Mouse (Mus musculus) myocyte (in vitro differentiated cells): ENCODE data around the gene Cyp1b1. TPM values are rescaled to one million over a fixed set of nuclear protein-coding genes. Genes with fewer than 3 reads are reported as not detected.

Source experiments
- H3K27me3 ChIP-seq: one replicate; pipeline ENCODE4 v1.6.1; 2011; ENCODE audit not compliant: control insufficient read depth, insufficient read depth, insufficient read length
- H3K36me3 ChIP-seq: one replicate; pipeline ENCODE4 v1.6.1; 2011; ENCODE audit not compliant: control insufficient read depth, insufficient read depth
- H3K4me2 ChIP-seq: one replicate; pipeline ENCODE4 v1.6.1; 2011; ENCODE audit warnings: low read depth, control low read depth
- H3K4me3 ChIP-seq: one replicate; pipeline ENCODE4 v1.5.1; 2011; ENCODE audit warnings: mild to moderate bottlenecking, control low read depth, moderate library complexity
- H3K79me2 ChIP-seq: one replicate; pipeline ENCODE4 v1.6.1; 2011; ENCODE audit not compliant: control insufficient read depth, insufficient read depth
- H3ac ChIP-seq: one replicate; pipeline ENCODE4 v1.6.1; 2011; ENCODE audit not compliant: control insufficient read depth, insufficient read length
- CEBPB ChIP-seq: IDR thresholded peaks from 2 replicates; pipeline ENCODE4 v1.6.1; 2011; ENCODE audit warnings: mild to moderate bottlenecking, moderate library complexity; ENCODE audit not compliant: poor library complexity, insufficient read depth, severe bottlenecking
- E2F4 ChIP-seq: IDR thresholded peaks from one replicate; pipeline ENCODE4 v1.6.1; 2011; ENCODE audit warnings: mild to moderate bottlenecking, control low read depth, moderate library complexity; ENCODE audit not compliant: insufficient read depth
- MAX ChIP-seq: IDR thresholded peaks from one replicate; pipeline ENCODE4 v1.6.1; 2011; ENCODE audit warnings: low read depth, mild to moderate bottlenecking, control low read depth
- MYOD1 ChIP-seq, 3 experiments: IDR thresholded peaks; one replicate each; pipeline ENCODE4 v1.6.1; 2011; ENCODE audit warnings: control low read depth in 2 of 3, low read depth in 2 of 3, mild to moderate bottlenecking in 2 of 3, moderate library complexity in 1 of 3; ENCODE audit not compliant: insufficient read length in 2 of 3, control insufficient read depth in 1 of 3
- MYOG ChIP-seq, 3 experiments: IDR thresholded peaks; one replicate each; pipeline ENCODE4 v1.6.1; 2011; ENCODE audit warnings: control low read depth in 2 of 3, low read depth in 2 of 3, mild to moderate bottlenecking in 2 of 3; ENCODE audit not compliant: insufficient read length in 2 of 3, control insufficient read depth in 1 of 3, insufficient read depth in 1 of 3
- POLR2A ChIP-seq: IDR thresholded peaks from one replicate; pipeline ENCODE4 v1.6.1; 2011; ENCODE audit warnings: low read depth, mild to moderate bottlenecking, control low read depth, moderate library complexity; ENCODE audit not compliant: insufficient read length
- POLR2AphosphoS2 ChIP-seq: IDR thresholded peaks from one replicate; pipeline ENCODE4 v1.6.1; 2011; ENCODE audit warnings: low read depth, control low read depth; ENCODE audit not compliant: insufficient read length
- REST ChIP-seq: IDR thresholded peaks from one replicate; pipeline ENCODE4 v1.6.1; 2011; ENCODE audit warnings: mild to moderate bottlenecking, control low read depth, moderate library complexity; ENCODE audit not compliant: insufficient read depth, insufficient read length
- SRF ChIP-seq: IDR thresholded peaks from one replicate; pipeline ENCODE4 v1.6.1; 2011; ENCODE audit warnings: low read depth; ENCODE audit not compliant: control insufficient read depth, insufficient read length
- TCF12 ChIP-seq: IDR thresholded peaks from one replicate; pipeline ENCODE4 v1.6.1; 2011; ENCODE audit warnings: mild to moderate bottlenecking, control low read depth; ENCODE audit not compliant: poor library complexity, insufficient read depth, severe bottlenecking
- TCF3 ChIP-seq: IDR thresholded peaks from one replicate; pipeline ENCODE4 v1.6.1; 2011; ENCODE audit warnings: low read depth, control low read depth; ENCODE audit not compliant: insufficient read length
- USF1 ChIP-seq: IDR thresholded peaks from one replicate; pipeline ENCODE4 v1.6.1; 2011; ENCODE audit warnings: low read depth, mild to moderate bottlenecking, control low read depth, moderate library complexity
- polyA plus RNA-seq: library from polyadenylated mRNA; unstranded; fragments of >200 nt; fragmentation: generic; extraction: Trizol; gene quantifications from one replicate; pipeline ENCODE4 v1.2.1, GENCODE M21; 2012; ENCODE audit warnings: missing spikeins

Cyp1b1 gene
- polyA plus RNA-seq = 2.5 TPM

GRCm38 (mm10) chr17:79714931-79715637 lies at the start of gene Cyp1b1:
Gene Cyp1b1 (minus strand): TSS chr17:79715061.
- Histone ChIP-seq H3ac (peak within 1 kb of the TSS; percentile 24), H3K4me3 (peak within 1 kb of the TSS; percentile 30), H3K79me2 (no peaks in the 10 kb centered on the region), H3K36me3 (no peaks in the 10 kb centered on the region), H3K27me3 (no peaks in the 10 kb centered on the region), H3K4me2 (peak within 1 kb of the TSS; percentile 97)
- no peak for TF ChIP-seq REST
- TF ChIP-seq E2F4 = no peak
- TF ChIP-seq USF1 = no peak
- no peak for TF ChIP-seq POLR2AphosphoS2
- no peak for TF ChIP-seq POLR2A
- TF ChIP-seq MYOG (IDR thresholded peaks at IDR 0.05; ENCODE audit: control insufficient read depth in 1 of 3, insufficient read depth in 1 of 3, insufficient read length in 2 of 3, low read depth in 2 of 3) = no peak
- TF ChIP-seq TCF3 = no peak

GRCm38 (mm10) chr17:79761841-79762240 lies 47.0 kb upstream of the Cyp1b1 start:
- H3K4me2 ChIP-seq = no peak overlapping the region
- no peaks in the 10 kb centered on the region for H3K27me3 ChIP-seq
- H3K79me2 ChIP-seq = no peaks in the 10 kb centered on the region
- H3K4me3 ChIP-seq = no peak overlapping the region
- H3K36me3 ChIP-seq = no peaks in the 10 kb centered on the region
- no peak overlapping the region for H3ac ChIP-seq
- no peak for TF ChIP-seq POLR2A

DNA sequence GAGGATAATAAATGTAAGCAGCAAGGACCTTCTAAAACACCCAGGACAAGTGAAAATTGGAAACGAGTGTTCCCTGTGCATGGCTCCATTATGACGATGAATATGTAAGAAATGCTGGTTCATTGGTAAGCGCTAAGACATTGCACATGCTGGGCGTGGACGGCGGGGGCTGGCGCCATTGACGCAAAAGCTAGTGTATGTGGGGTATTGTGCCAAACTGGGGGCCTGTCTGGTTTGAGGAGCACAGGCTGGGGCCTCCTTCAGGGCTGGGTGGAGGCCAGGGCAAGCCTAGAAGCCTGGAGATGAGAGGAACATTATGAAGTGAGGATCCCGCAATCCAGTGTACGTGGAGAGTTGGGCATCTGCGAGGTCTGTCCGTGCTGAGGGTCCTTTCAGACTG lies 39.0 kb upstream of the Cyp1b1 start:
- no peak overlapping the region for H3ac ChIP-seq
- no peaks in the 10 kb centered on the region for H3K79me2 ChIP-seq
- H3K27me3 ChIP-seq = no peaks in the 10 kb centered on the region
- no peak overlapping the region for H3K4me3 ChIP-seq
- TF ChIP-seq USF1 (no peak), TCF3 (no peak), MYOG (IDR thresholded peaks at IDR 0.05; ENCODE audit: control insufficient read depth in 1 of 3, insufficient read depth in 1 of 3, insufficient read length in 2 of 3, low read depth in 2 of 3) (no peak), CEBPB (no peak), TCF12 (no peak), POLR2AphosphoS2 (no peak), MYOD1 (IDR thresholded peaks at IDR 0.05; ENCODE audit: control insufficient read depth in 1 of 3, insufficient read length in 2 of 3, low read depth in 2 of 3) (no peak), E2F4 (no peak), MAX (no peak), REST (no peak), POLR2A (no peak), SRF (no peak)
- H3K36me3 ChIP-seq = no peaks in the 10 kb centered on the region
- no peak overlapping the region for H3K4me2 ChIP-seq

GRCm38 (mm10) chr17:79752836-79753235 lies 38.0 kb upstream of the Cyp1b1 start:
- Histone ChIP-seq H3K79me2 (no peaks in the 10 kb centered on the region), H3K4me2 (no peak overlapping the region), H3ac (no peak overlapping the region), H3K4me3 (no peak overlapping the region), H3K27me3 (no peaks in the 10 kb centered on the region), H3K36me3 (no peaks in the 10 kb centered on the region)
- no peak for TF ChIP-seq REST

GRCm38 (mm10) chr17:79751661-79752191 lies 36.9 kb upstream of the Cyp1b1 start:
- no peak for TF ChIP-seq TCF12
- no peak for TF ChIP-seq REST
- no peak for TF ChIP-seq POLR2AphosphoS2
- TF ChIP-seq USF1 = no peak
- TF ChIP-seq TCF3 = no peak
- TF ChIP-seq MYOG (IDR thresholded peaks at IDR 0.05; ENCODE audit: control insufficient read depth in 1 of 3, insufficient read depth in 1 of 3, insufficient read length in 2 of 3, low read depth in 2 of 3) = no peak
- no peak for TF ChIP-seq POLR2A
- no peak for TF ChIP-seq MAX
- no peak for TF ChIP-seq E2F4
- TF ChIP-seq SRF = no peak
- no peak for TF ChIP-seq MYOD1 (IDR thresholded peaks at IDR 0.05; ENCODE audit: control insufficient read depth in 1 of 3, insufficient read length in 2 of 3, low read depth in 2 of 3)
- no peak for TF ChIP-seq CEBPB
- Histone ChIP-seq H3K36me3 (no peaks in the 10 kb centered on the region), H3K4me2 (no peak overlapping the region), H3ac (no peak overlapping the region), H3K79me2 (no peaks in the 10 kb centered on the region), H3K4me3 (no peak overlapping the region), H3K27me3 (no peaks in the 10 kb centered on the region)
